Mouse (Mus musculus) testis, adult 2 months (tissue): Measurements from ENCODE around the gene Actn4. TPM values are rescaled to one million over a fixed set of nuclear protein-coding genes. Genes with fewer than 3 reads are reported as not detected.

ENCODE experiments used
- H3K27ac ChIP-seq: fragments of 200-500 bp; 2 replicates; pipeline ENCODE4 v1.5.1; 2012; ENCODE audit warnings: low read depth, low read length; ENCODE audit not compliant: control insufficient read depth, insufficient read depth
- H3K27me3 ChIP-seq: fragments of 200-500 bp; 2 replicates; pipeline ENCODE4 v1.6.1; 2012; ENCODE audit warnings: mild to moderate bottlenecking, low read length, moderate library complexity; ENCODE audit not compliant: control insufficient read depth, insufficient read depth
- H3K36me3 ChIP-seq: fragments of 200-500 bp; 2 replicates; pipeline ENCODE4 v1.6.1; 2012; ENCODE audit warnings: mild to moderate bottlenecking, low read length; ENCODE audit not compliant: control insufficient read depth, insufficient read depth
- H3K4me1 ChIP-seq: fragments of 200-500 bp; 2 replicates; pipeline ENCODE4 v1.6.1; 2012; ENCODE audit warnings: low read length; ENCODE audit not compliant: control insufficient read depth, insufficient read depth
- H3K4me3 ChIP-seq: fragments of 200-500 bp; 2 replicates; pipeline ENCODE4 v1.5.1; 2012; ENCODE audit warnings: low read depth, mild to moderate bottlenecking, low read length, moderate library complexity, mixed read lengths; ENCODE audit not compliant: control insufficient read depth
- CTCF ChIP-seq: fragments of 200-500 bp; IDR thresholded peaks from 2 replicates; pipeline ENCODE4 v1.5.1; 2012; ENCODE audit warnings: low read depth, mild to moderate bottlenecking, inconsistent platforms, low read length, moderate library complexity; ENCODE audit not compliant: control insufficient read depth, insufficient read depth, insufficient replicate concordance
- POLR2A ChIP-seq: fragments of 200-500 bp; IDR thresholded peaks from 2 replicates; pipeline ENCODE4 v1.6.1; 2012; ENCODE audit warnings: low read depth, mild to moderate bottlenecking, inconsistent platforms, low read length, moderate library complexity; ENCODE audit not compliant: control insufficient read depth
- polyA plus RNA-seq: library from polyadenylated mRNA; depleted of rRNA; stranded (reverse); fragments of >200 nt; gene quantifications from 2 replicates; pipeline ENCODE4 v1.2.3, GENCODE M21; 2012

Gene Actn4
- polyA plus RNA-seq, 1 experiment, result 73.9 TPM

DNA sequence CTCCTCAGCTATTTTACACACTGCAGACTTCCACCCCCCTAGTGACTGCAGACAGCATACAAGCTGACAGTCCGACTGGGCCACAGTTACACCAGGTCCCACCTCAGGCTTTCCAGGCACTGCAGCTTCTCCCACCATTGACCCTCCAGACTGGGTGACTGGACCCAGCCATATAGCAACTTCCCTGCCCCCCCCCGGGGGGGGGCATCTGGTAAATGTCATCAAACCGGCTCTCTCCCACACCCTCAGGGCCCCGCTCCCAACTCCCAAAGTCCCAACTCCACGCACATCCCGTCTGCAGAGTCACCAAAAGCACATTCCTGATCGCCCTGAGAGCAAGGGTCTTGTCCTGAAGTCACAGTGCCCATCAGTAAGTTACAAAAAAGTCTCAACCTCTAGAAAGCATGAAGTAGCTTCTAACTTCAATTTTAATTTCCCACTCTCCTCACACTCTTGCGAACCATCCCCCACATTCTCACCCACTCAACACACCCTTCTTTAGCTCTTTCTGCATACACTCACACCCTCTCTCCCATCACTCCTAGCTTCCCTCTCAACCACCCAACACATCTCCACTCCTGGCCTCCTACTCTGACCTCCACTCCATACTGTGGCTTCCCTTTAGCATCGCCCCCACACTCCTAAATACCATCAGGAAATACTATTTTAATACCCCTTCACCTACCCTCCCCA lies 1.6 kb downstream of the Actn4 start:
- Histone ChIP-seq H3K27ac (no peak overlapping the region), H3K4me1 (peaks cover 13% of the 10 kb centered on the region), H3K36me3 (no peaks in the 10 kb centered on the region), H3K4me3 (peak overlapping the region; percentile 26), H3K27me3 (no peaks in the 10 kb centered on the region)
- TF ChIP-seq POLR2A, result no peak
- TF ChIP-seq CTCF, result no peak

GRCm38 (mm10) chr7:28959505-28960045 lies 2.6 kb downstream of the Actn4 start:
- H3K4me3 ChIP-seq, result no peak overlapping the region
- H3K27me3 ChIP-seq, result no peaks in the 10 kb centered on the region
- TF ChIP-seq POLR2A, result no peak
- TF ChIP-seq CTCF, result no peak
- H3K36me3 ChIP-seq, result no peaks in the 10 kb centered on the region
- peak overlapping the region; percentile 39; the same call in 1 of the 2 replicates for H3K27ac ChIP-seq
- H3K4me1 ChIP-seq, result peaks cover 13% of the 10 kb centered on the region

DNA sequence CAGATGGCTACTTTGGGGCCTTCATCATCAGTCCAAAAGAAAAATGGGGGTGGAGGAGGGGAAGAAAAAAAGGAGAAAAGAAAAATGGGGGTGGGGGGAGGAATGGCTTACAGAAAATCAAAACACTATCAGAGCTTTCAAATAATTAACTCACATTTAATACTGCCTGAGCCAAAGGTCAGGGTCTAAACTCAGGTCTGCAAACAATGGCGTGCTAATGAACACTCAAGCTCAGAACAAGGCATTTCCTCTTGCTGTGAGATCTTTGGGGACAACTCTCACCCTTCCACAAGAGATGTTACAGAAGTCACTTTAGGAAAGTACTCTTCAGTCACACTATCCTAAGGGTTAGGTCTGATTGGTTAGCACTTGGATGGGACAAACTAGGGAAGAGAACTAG lies 3.4 kb downstream of the Actn4 start:
- Histone ChIP-seq H3K4me3 (no peak overlapping the region), H3K36me3 (no peaks in the 10 kb centered on the region), H3K27me3 (no peaks in the 10 kb centered on the region), H3K27ac (no peak overlapping the region), H3K4me1 (peaks cover 13% of the 10 kb centered on the region)
- TF ChIP-seq POLR2A (no peak), CTCF (no peak)

DNA sequence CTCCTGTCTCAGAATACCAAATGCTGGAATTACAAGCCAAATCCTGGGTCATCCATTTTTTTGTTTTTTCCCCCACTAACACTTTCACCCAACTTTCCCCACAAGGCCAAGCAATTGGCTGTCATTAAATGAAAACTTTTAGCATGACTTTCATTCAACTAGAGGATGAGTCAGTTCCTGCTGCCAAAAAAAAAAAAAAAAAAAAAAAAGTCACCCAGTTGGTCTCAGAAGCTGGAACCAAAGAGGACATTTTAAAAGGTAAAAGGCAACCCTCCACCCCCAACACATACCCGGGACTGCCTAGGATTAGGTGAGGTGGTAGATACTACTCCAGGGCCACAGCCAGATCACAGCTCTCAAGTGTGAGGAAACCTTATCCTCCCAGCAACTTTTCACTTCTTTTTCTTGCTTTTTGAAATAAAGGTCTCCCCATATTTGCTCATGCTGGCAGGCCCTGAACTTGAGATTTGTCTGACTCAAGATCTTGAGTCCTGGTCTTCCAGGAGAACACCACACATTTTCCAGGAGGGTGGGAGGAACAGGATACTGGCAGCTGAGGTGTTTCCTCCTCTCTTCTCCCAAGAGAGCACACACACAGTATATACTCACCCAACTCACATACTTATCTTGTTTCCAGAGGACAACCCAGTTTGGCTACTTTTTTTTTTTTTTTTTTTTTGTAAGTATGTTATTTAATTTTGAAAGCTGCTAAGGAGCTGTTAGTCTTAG lies 4.0 kb downstream of the Actn4 start:
- Histone ChIP-seq H3K4me3 (no peak overlapping the region), H3K27ac (no peak overlapping the region), H3K4me1 (peaks cover 13% of the 10 kb centered on the region), H3K36me3 (no peaks in the 10 kb centered on the region), H3K27me3 (no peaks in the 10 kb centered on the region)
- TF ChIP-seq POLR2A (no peak), CTCF (no peak)

DNA sequence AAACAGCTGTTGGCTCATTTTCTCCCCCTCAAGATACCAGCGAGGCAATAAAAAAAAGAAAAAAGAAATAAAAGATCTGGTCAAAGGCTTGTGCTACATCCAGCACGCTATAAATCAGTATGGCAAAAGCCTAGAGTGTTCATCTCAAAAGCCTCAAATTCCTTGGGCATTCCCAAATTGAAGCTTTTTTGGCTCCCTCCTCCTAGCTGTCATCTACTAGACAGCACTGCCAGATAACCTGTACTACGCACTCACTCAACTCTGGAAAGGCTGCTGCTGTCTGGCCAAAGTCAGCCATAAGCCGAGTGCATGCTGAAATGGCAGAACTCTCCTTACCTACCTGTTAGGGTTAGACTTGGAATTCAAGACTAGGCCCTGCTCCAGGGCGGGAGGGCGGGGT lies 4.9 kb downstream of the Actn4 start:
- peaks cover 10% of the 10 kb centered on the region for H3K4me1 ChIP-seq
- no peak for TF ChIP-seq CTCF
- TF ChIP-seq POLR2A, result no peak
- H3K27ac ChIP-seq, result no peak overlapping the region

GRCm38 (mm10) chr7:28956270-28956669 lies 5.9 kb downstream of the Actn4 start:
- peaks cover 7% of the 10 kb centered on the region for H3K4me1 ChIP-seq
- no peaks in the 10 kb centered on the region for H3K36me3 ChIP-seq
- H3K4me3 ChIP-seq, result no peak overlapping the region
- no peaks in the 10 kb centered on the region for H3K27me3 ChIP-seq
- H3K27ac ChIP-seq, result no peak overlapping the region
- TF ChIP-seq CTCF (no peak), POLR2A (no peak)

More for the DNA sequence above, 4.9 kb downstream of the Actn4 start:
- Histone ChIP-seq H3K36me3 (no peaks in the 10 kb centered on the region), H3K27me3 (no peaks in the 10 kb centered on the region), H3K4me3 (no peak overlapping the region)

- no peak overlapping the region for H3K4me3 ChIP-seq
- no peaks in the 10 kb centered on the region for H3K27me3 ChIP-seq
- no peaks in the 10 kb centered on the region for H3K36me3 ChIP-seq
- peaks cover 4% of the 10 kb centered on the region for H3K4me1 ChIP-seq
- no peak overlapping the region for H3K27ac ChIP-seq
- TF ChIP-seq CTCF, result no peak
- no peak for TF ChIP-seq POLR2A
These were observed 6.7 kb downstream of the Actn4 start for GRCm38 (mm10) chr7:28955295-28955897.
